Mouse (Mus musculus): ENCODE data around the gene Bach2. TPM values are rescaled to one million over a fixed set of nuclear protein-coding genes. Genes with fewer than 3 reads are reported as not detected.

Bach2 gene
- polyA plus RNA-seq, 1 experiment from 2014 or later, result 27.4 TPM

DNA sequence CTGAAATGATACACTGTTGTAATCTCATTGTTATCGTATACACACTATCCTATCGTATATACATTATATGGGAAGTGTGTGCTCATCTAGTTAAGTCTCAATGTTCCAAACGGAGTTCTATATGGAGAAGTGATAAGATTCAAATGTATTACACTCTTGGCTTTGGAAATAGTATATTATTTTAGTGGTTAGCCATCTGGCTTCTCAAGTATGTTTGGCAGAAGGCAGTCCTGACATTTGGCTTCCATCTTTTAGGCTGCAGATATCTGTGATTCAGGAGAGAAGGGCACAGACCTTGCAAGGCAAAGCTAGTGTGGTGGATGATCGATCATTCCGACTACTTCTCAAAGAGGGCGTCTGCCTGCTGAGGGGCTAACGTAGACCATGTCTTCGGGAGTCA is 47.8 kb downstream of the Bach2 start:
- H3K4me3 ChIP-seq, result no peak overlapping the region
- H3K36me3 ChIP-seq, result no peaks in the 10 kb centered on the region
- peaks cover 38% of the 10 kb centered on the region for H3K4me1 ChIP-seq (replicated peaks)
- H3K27ac ChIP-seq (replicated peaks), result no peak overlapping the region
- no peaks in the 10 kb centered on the region for H3K27me3 ChIP-seq
- no peak for ATAC-seq (ENCODE audit: low FRiP score, low read depth)
- no peaks in the 10 kb centered on the region for H3K9me3 ChIP-seq
- no peak overlapping the region for H3K9ac ChIP-seq
- no peak overlapping the region for H3K4me2 ChIP-seq
- 75% methylated on average over 8 of the region's 8 CpGs for WGBS

DNA sequence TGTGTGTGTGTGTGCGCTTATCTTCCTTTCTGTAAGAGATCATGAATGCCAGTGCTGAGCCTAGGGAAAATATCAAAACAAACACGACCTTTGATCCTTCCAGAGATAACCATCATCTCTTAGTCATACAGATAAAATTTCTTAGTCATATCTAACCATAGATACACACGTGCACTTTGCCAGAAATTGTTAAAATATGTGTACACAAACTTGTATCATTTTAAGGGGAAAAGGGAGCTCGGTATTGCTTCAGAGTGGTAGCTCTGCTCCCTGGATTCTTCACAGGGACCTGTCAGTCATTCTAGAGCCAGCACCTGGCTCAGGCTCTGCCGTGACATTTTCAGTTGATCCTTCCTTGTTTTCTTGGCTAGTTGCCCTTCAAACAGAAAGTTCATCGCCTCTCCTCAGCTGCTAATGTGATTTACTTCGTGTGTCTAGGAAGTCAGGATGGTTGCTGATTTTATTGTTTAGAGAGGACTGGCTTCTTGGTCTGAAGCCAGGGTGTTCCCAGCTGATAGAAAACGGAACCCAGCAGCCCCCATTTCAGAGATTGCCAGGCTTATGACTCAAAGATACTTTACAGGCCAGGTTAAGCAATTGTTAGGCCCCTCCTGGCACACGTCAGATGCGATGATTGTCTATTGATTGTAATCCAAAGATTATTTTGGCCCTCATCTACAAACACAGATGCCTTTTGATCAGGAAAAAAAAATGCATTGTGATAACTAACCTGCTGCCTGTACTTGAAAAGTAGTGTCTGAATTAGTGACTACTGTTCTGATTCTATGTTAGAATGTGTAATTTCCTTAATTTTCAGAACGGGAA is 49.6 kb downstream of the Bach2 start:
- Histone ChIP-seq H3K36me3 (no peaks in the 10 kb centered on the region), H3K9ac (no peak overlapping the region), H3K4me2 (no peak overlapping the region), H3K4me1 (replicated peaks) (peaks cover 46% of the 10 kb centered on the region), H3K27ac (replicated peaks) (peak overlapping the region; percentile 53), H3K4me3 (no peak overlapping the region), H3K27me3 (no peaks in the 10 kb centered on the region), H3K9me3 (no peaks in the 10 kb centered on the region)
- no peak; the same call in 1 of the 2 replicates for ATAC-seq (ENCODE audit: low FRiP score, low read depth)
- WGBS, result 57% methylated on average over 11 of the region's 11 CpGs

DNA sequence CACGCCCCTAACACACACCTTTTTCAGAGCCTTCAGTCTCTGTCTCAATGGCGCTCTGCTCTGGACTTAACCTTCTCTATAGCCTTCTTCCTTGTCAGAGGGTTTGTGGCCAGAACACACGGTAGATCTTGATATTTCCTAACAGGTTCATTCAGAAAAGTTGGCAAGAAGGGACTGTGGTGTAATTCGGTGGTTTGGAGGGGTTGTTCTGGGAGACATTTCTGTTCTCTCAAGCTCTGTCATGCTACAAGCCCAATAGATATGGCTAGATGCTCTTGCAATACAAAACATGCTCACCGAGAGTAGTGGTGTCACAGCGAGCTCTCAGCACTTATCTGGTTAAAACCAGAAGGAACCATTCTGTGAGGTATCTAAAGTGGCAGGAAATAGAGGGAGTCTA is 51.2 kb downstream of the Bach2 start:
- Histone ChIP-seq H3K9me3 (no peaks in the 10 kb centered on the region), H3K36me3 (no peaks in the 10 kb centered on the region), H3K4me3 (no peak overlapping the region), H3K4me2 (no peak overlapping the region), H3K27me3 (no peaks in the 10 kb centered on the region), H3K27ac (replicated peaks) (no peak overlapping the region), H3K4me1 (replicated peaks) (peaks cover 59% of the 10 kb centered on the region), H3K9ac (no peak overlapping the region)
- no peak for ATAC-seq (ENCODE audit: low FRiP score, low read depth)
- 81% methylated on average over 6 of the region's 6 CpGs for WGBS

DNA sequence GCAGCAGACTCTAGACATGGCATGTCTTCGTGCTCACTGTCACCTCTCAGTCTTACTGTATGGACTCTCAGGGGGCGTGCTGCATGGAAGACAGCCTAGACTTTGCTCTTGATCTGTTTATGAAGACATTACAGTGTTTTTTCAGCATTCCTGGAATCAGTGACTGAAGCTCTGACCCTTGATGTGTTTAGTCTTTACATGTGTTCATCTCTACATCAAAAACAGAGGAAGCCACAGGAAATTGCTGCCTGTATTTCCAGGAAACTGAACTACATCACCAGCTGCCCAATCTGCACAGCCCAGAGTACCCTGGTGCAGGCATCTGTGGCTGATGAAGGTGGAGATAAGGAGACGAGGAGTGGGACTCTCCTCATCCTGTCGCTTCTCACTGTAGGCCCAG is 52.8 kb downstream of the Bach2 start:
- no peak for ATAC-seq (ENCODE audit: low FRiP score, low read depth)
- peaks cover 54% of the 10 kb centered on the region for H3K4me1 ChIP-seq (replicated peaks)
- no peaks in the 10 kb centered on the region for H3K36me3 ChIP-seq
- H3K4me2 ChIP-seq, result no peak overlapping the region
- H3K4me3 ChIP-seq, result no peak overlapping the region
- H3K27ac ChIP-seq (replicated peaks), result no peak overlapping the region
- no peak overlapping the region for H3K9ac ChIP-seq
- no peaks in the 10 kb centered on the region for H3K9me3 ChIP-seq
- no peaks in the 10 kb centered on the region for H3K27me3 ChIP-seq
- 83% methylated on average over 4 of the region's 4 CpGs for WGBS

GRCm38 (mm10) chr4:32293686-32294265 is 55.2 kb downstream of the Bach2 start:
- H3K4me3 ChIP-seq, result no peak overlapping the region
- H3K36me3 ChIP-seq, result no peaks in the 10 kb centered on the region
- ATAC-seq (ENCODE audit: low FRiP score, low read depth), result no peak
- 30% methylated on average over 7 of the region's 7 CpGs for WGBS
- H3K9ac ChIP-seq, result no peak overlapping the region
- no peaks in the 10 kb centered on the region for H3K9me3 ChIP-seq
- H3K4me1 ChIP-seq (replicated peaks), result peaks cover 45% of the 10 kb centered on the region
- no peaks in the 10 kb centered on the region for H3K27me3 ChIP-seq
- peak overlapping the region; percentile 54; the same call in 1 of the 2 replicates for H3K27ac ChIP-seq (replicated peaks)
- no peak overlapping the region for H3K4me2 ChIP-seq

DNA sequence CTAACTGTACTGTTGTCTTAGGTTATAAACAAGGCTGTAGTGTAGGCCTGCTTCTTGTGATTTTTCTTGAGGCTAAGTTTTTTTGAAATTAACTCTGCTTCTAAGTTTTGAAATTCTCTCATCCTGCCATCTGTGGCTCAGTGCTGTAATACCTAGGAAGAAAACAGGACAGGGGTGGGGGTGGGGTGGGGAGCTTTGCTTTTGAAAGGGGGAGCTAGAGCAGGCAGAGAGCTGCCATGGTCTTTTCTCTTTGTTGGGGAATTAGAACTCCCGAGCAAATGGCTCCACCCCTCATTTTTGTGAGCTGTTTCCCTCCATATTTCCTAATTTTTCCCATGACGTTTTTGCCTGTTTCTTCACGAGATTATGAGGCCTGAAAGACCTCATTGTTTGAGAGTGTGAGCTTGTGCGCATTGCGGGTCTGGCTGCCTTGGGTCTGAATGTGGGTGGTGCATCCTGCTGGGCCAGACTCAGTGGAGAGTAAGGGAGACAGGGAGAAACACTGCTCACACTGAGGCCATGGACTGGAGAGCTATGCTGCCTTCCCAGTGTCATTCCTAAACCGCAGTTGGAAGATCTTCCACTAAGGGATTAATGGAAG is 58.6 kb downstream of the Bach2 start:
- H3K4me2 ChIP-seq, result no peak overlapping the region
- no peak overlapping the region for H3K9ac ChIP-seq
- peaks cover 40% of the 10 kb centered on the region for H3K4me1 ChIP-seq (replicated peaks)
- no peaks in the 10 kb centered on the region for H3K36me3 ChIP-seq
- H3K27ac ChIP-seq (replicated peaks), result no peak overlapping the region
- H3K4me3 ChIP-seq, result no peak overlapping the region
- no peak for ATAC-seq (ENCODE audit: low FRiP score, low read depth)
- H3K9me3 ChIP-seq, result no peaks in the 10 kb centered on the region
- no peaks in the 10 kb centered on the region for H3K27me3 ChIP-seq
- WGBS, result 13% methylated on average over 6 of the region's 6 CpGs

DNA sequence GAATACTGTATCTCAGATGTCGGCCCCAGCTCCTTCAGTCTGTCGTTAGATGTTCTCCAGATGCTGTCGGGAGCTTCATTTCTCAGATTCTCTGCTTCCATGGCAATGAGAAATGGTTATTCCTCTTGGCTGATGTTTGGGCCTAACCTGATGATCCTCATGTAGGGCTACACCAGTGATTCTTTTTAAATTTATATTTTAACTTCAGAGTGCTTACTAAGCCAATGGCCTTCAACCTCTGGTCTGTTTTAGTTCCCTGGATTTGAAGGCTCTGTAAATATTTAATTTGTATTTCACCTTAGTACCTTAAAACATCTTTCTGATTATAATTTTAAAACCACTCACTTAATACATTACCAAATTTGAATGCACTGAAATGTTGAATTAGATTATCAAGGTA is 60.6 kb downstream of the Bach2 start:
- peaks cover 43% of the 10 kb centered on the region for H3K4me1 ChIP-seq (replicated peaks)
- no peak overlapping the region for H3K9ac ChIP-seq
- no peak overlapping the region for H3K27ac ChIP-seq (replicated peaks)
- H3K27me3 ChIP-seq, result no peaks in the 10 kb centered on the region
- no peak overlapping the region for H3K4me3 ChIP-seq
- H3K36me3 ChIP-seq, result no peaks in the 10 kb centered on the region
- ATAC-seq (ENCODE audit: low FRiP score, low read depth), result no peak
- H3K9me3 ChIP-seq, result no peaks in the 10 kb centered on the region
- no peak overlapping the region for H3K4me2 ChIP-seq
- WGBS, result 71% methylated on average over 3 of the region's 3 CpGs

DNA sequence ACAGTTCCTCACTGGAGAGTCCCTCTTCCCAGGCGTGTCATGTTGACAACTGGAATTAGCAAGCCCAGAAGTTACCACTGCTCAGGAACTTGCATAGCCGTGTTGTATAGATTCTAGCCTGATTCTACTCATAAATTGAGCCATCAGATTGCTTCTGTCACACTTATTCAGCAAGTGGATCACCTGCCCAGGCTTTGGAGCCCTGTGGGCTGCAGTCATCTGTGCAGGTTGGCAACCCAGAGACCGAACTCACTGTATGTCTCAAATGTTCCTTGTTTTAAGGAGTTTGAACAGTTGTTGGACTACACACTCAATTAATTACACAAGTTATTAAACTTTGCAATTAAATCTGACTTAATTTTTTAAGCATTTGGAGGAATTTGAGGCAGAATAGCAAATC is 61.4 kb downstream of the Bach2 start:
- H3K4me3 ChIP-seq, result no peak overlapping the region
- H3K27me3 ChIP-seq, result no peaks in the 10 kb centered on the region
- H3K27ac ChIP-seq (replicated peaks), result no peak overlapping the region
- no peak for ATAC-seq (ENCODE audit: low FRiP score, low read depth)
- H3K4me1 ChIP-seq (replicated peaks), result peaks cover 48% of the 10 kb centered on the region
- 81% methylated on average over 3 of the region's 3 CpGs for WGBS
- no peak overlapping the region for H3K4me2 ChIP-seq
- H3K9ac ChIP-seq, result no peak overlapping the region
- no peaks in the 10 kb centered on the region for H3K36me3 ChIP-seq
- H3K9me3 ChIP-seq, result no peaks in the 10 kb centered on the region

- no peaks in the 10 kb centered on the region for H3K36me3 ChIP-seq
- no peaks in the 10 kb centered on the region for H3K27me3 ChIP-seq
- peaks cover 65% of the 10 kb centered on the region for H3K4me1 ChIP-seq (replicated peaks)
- H3K4me3 ChIP-seq, result no peak overlapping the region
- H3K9me3 ChIP-seq, result no peaks in the 10 kb centered on the region
- H3K4me2 ChIP-seq, result peak overlapping the region; percentile 43
- WGBS, result 46% methylated on average over 5 of the region's 5 CpGs
- peak overlapping the region; percentile 83 for H3K27ac ChIP-seq (replicated peaks)
- 0 out of 2 replicates have a peak overlapping the region, but pooled peaks have one; percentile 0 for H3K9ac ChIP-seq
- ATAC-seq (ENCODE audit: low FRiP score, low read depth), result peak; percentile 44; the same call in 1 of the 2 replicates
Observed at GRCm38 (mm10) chr4:32302668-32303067, 64.1 kb downstream of the Bach2 start.

- no peak overlapping the region for H3K4me3 ChIP-seq
- no peaks in the 10 kb centered on the region for H3K36me3 ChIP-seq
- peak overlapping the region; percentile 83 for H3K27ac ChIP-seq (replicated peaks)
- 5% methylated on average over 4 of the region's 4 CpGs for WGBS
- peak overlapping the region; percentile 43 for H3K4me2 ChIP-seq
- no peaks in the 10 kb centered on the region for H3K27me3 ChIP-seq
- peaks cover 65% of the 10 kb centered on the region for H3K4me1 ChIP-seq (replicated peaks)
- H3K9me3 ChIP-seq, result no peaks in the 10 kb centered on the region
- ATAC-seq (ENCODE audit: low FRiP score, low read depth), result peak; percentile 75
- H3K9ac ChIP-seq, result 0 out of 2 replicates have a peak overlapping the region, but pooled peaks have one; percentile 0
Observed at GRCm38 (mm10) chr4:32303076-32303475, 64.5 kb downstream of the Bach2 start.

- peak; percentile 78 for ATAC-seq (ENCODE audit: low FRiP score, low read depth)
- H3K4me3 ChIP-seq, result no peak overlapping the region
- WGBS, result 2% methylated on average over 8 of the region's 8 CpGs
- no peaks in the 10 kb centered on the region for H3K36me3 ChIP-seq
- peaks cover 65% of the 10 kb centered on the region for H3K4me1 ChIP-seq (replicated peaks)
- no peaks in the 10 kb centered on the region for H3K9me3 ChIP-seq
- H3K27ac ChIP-seq (replicated peaks), result peak overlapping the region; percentile 83
- peak overlapping the region; percentile 43 for H3K4me2 ChIP-seq
- H3K27me3 ChIP-seq, result no peaks in the 10 kb centered on the region
- H3K9ac ChIP-seq, result 0 out of 2 replicates have a peak overlapping the region, but pooled peaks have one; percentile 25
Observed at GRCm38 (mm10) chr4:32303674-32304073, 65.1 kb downstream of the Bach2 start.

DNA sequence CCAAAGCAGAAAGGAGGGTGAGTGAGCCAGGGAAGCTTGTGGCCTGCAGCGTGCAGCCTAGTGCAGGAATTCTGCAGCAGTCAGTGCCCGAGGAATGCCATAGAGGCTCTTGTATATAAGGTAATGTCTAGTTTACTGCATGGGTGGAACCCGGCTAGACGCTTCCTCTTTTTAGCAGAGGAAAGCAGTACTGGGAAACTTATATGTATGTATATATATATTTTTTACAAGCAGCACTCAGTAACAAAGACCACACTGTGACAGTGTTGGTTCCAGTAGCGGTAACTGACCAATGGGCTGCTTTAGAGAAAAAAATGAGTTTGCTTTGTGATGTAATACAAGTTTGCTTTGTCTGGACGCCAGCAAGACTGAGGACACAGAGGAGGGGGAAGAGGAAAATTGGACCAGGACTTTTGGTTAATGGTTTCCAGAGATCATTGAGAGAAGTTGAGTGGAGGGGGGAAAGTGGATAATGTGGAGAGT is 65.7 kb downstream of the Bach2 start:
- Histone ChIP-seq H3K9me3 (no peaks in the 10 kb centered on the region), H3K4me3 (no peak overlapping the region), H3K27ac (replicated peaks) (peak overlapping the region; percentile 83), H3K36me3 (no peaks in the 10 kb centered on the region), H3K9ac (peak overlapping the region; percentile 17; the same call in 1 of the 2 replicates), H3K4me1 (replicated peaks) (peaks cover 65% of the 10 kb centered on the region), H3K4me2 (peak overlapping the region; percentile 31), H3K27me3 (no peaks in the 10 kb centered on the region)
- ATAC-seq (ENCODE audit: low FRiP score, low read depth), result 0 out of 2 replicates have a peak, but pooled peaks have one; percentile 53
- WGBS, result 14% methylated on average over 6 of the region's 6 CpGs
